Mouse (Mus musculus) limb, embryonic 15.5 days (tissue): Measurements from ENCODE around the gene Nek10. TPM values are rescaled to one million over a fixed set of nuclear protein-coding genes. Genes with fewer than 3 reads are reported as not detected.

Source experiments
- ATAC-seq: fragments of 200-750 bp; cut with Nextera tagmentation; 2 replicates; pipeline ENCODE4 v1.8.0; 2017; ENCODE audit warnings: low read depth, moderate TSS enrichment; ENCODE audit not compliant: insufficient number of reproducible peaks, low FRiP score, low TSS enrichment
- H3K27ac ChIP-seq: fragments of 300-500 bp; sonication (generic); 2 replicates; pipeline ENCODE4 v1.5.1; 2015; ENCODE audit warnings: moderate library complexity, mild to moderate bottlenecking, inconsistent platforms
- H3K27me3 ChIP-seq: fragments of 300-500 bp; sonication (generic); 2 replicates; pipeline ENCODE4 v1.6.1; 2015; ENCODE audit warnings: inconsistent platforms
- H3K36me3 ChIP-seq: fragments of 300-500 bp; sonication (generic); 2 replicates; pipeline ENCODE4 v1.6.1; 2015; ENCODE audit warnings: inconsistent platforms
- H3K4me1 ChIP-seq: fragments of 300-500 bp; sonication (generic); 2 replicates; pipeline ENCODE4 v1.6.1; 2015; ENCODE audit warnings: inconsistent platforms
- H3K4me2 ChIP-seq: fragments of 300-500 bp; sonication (generic); 2 replicates; pipeline ENCODE4 v1.6.1; 2015; ENCODE audit warnings: mild to moderate bottlenecking, inconsistent platforms
- H3K4me3 ChIP-seq: fragments of 300-500 bp; sonication (generic); 2 replicates; pipeline ENCODE4 v1.5.1; 2015; ENCODE audit warnings: mild to moderate bottlenecking, inconsistent platforms
- H3K9ac ChIP-seq: fragments of 300-500 bp; sonication (generic); 2 replicates; pipeline ENCODE4 v1.6.1; 2015; ENCODE audit warnings: inconsistent platforms
- H3K9me3 ChIP-seq: fragments of 300-500 bp; sonication (generic); 2 replicates; pipeline ENCODE4 v1.6.1; 2016; ENCODE audit warnings: inconsistent platforms
- WGBS: fragments of 180-500 bp; shearing (Covaris S2); methylation state at CpG from one replicate; pipeline ENCODE4 v1.1.7; 2015; 5-methylcytosine and 5-hydroxymethylcytosine counted together
- polyA plus RNA-seq: library from polyadenylated mRNA; unstranded; fragments of >200 nt; fragmentation: Nextera tagmentation; extraction: Ambion mirVana; gene quantifications from 2 replicates; pipeline ENCODE4 v1.2.1, GENCODE M21; 2015

Gene Nek10
- polyA plus RNA-seq, 1 experiment from 2014 or later: 0.05 TPM

GRCm38 (mm10) chr14:14871700-14872099, 68.5 kb downstream of the Nek10 start:
- H3K36me3 ChIP-seq: no peaks in the 10 kb centered on the region
- no peak for ATAC-seq
- H3K27me3 ChIP-seq: no peaks in the 10 kb centered on the region
- WGBS: 59% methylated on average over 4 of the region's 4 CpGs
- no peaks in the 10 kb centered on the region for H3K4me1 ChIP-seq
- no peak overlapping the region for H3K27ac ChIP-seq
- H3K4me2 ChIP-seq: no peak overlapping the region
- no peaks in the 10 kb centered on the region for H3K9me3 ChIP-seq
- H3K9ac ChIP-seq: no peak overlapping the region
- no peak overlapping the region for H3K4me3 ChIP-seq

- Histone ChIP-seq H3K27ac (no peak overlapping the region), H3K9ac (no peak overlapping the region), H3K36me3 (no peaks in the 10 kb centered on the region), H3K4me2 (no peak overlapping the region), H3K27me3 (no peaks in the 10 kb centered on the region), H3K9me3 (no peaks in the 10 kb centered on the region), H3K4me3 (no peak overlapping the region), H3K4me1 (no peaks in the 10 kb centered on the region)
- no peak for ATAC-seq
- 13% methylated on average over 4 of the region's 4 CpGs for WGBS
These were observed 90.9 kb downstream of the Nek10 start for GRCm38 (mm10) chr14:14893932-14894652.

DNA sequence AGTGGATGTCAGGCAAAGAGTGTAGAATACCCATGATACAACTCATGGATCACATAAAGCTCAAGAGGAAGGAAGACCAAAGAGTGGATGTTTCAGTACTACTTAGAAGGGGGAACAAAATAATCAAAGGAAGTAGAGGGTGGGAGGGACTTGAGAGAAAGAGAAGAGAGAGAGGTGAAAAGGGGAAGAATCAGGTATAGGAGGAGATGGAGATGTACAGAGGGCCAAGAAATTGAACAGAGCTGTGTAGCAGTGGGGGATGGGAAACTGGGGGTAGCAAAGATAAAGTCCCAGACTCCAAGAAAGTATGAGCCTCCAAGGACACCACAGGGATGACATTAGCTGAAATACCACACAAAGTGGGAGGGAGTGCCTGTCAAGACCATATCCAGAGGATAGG, 91.6 kb downstream of the Nek10 start:
- ATAC-seq: no peak
- H3K27me3 ChIP-seq: no peaks in the 10 kb centered on the region
- no peak overlapping the region for H3K4me3 ChIP-seq
- no peaks in the 10 kb centered on the region for H3K36me3 ChIP-seq
- H3K4me1 ChIP-seq: no peaks in the 10 kb centered on the region
- H3K4me2 ChIP-seq: no peak overlapping the region
- H3K27ac ChIP-seq: no peak overlapping the region
- no peaks in the 10 kb centered on the region for H3K9me3 ChIP-seq
- no peak overlapping the region for H3K9ac ChIP-seq

- Histone ChIP-seq H3K9me3 (no peaks in the 10 kb centered on the region), H3K36me3 (no peaks in the 10 kb centered on the region), H3K4me1 (no peaks in the 10 kb centered on the region), H3K4me3 (no peak overlapping the region), H3K27me3 (no peaks in the 10 kb centered on the region), H3K9ac (no peak overlapping the region), H3K27ac (no peak overlapping the region), H3K4me2 (no peak overlapping the region)
- no peak for ATAC-seq
- 90% methylated on average over 2 of the region's 2 CpGs for WGBS
These were observed 92.1 kb downstream of the Nek10 start for GRCm38 (mm10) chr14:14895363-14895762.

DNA sequence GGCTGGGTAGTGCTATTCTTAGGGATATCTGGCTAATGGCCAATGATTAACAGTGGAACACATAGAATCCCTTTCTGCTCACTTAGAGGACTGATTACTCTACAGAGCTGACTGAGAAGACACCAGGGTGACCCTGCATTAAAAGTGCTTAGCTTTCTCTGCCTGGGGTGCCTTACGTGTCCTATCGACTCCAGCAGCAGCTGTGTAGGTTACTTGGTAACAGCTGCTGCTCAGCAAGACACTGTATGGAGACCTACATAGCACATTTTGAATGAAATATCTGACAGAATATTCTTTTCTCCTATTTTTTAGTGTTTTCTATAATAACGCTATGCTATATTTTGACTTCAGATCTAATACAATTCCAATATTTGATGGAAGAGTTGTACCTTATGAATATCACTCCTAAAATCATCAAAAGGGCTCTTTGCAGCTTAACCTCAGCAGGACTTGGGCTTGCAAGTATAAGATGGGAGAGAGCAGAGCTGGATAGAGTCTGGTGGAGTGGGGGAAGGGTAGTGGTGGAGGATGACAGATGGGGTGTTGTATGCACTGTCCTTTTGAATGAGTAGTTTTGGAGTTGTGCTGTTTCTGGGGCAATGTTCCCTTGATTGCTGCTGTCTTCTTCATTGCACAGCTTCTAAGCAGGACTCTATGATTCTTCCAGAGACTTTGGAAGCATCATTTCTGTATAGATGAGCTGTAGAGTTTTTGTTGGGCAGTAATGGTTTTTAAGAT, 93.4 kb downstream of the Nek10 start:
- no peak overlapping the region for H3K27ac ChIP-seq
- 73% methylated on average over 3 of the region's 3 CpGs for WGBS
- H3K9me3 ChIP-seq: no peaks in the 10 kb centered on the region
- no peaks in the 10 kb centered on the region for H3K4me1 ChIP-seq
- no peak overlapping the region for H3K9ac ChIP-seq
- no peaks in the 10 kb centered on the region for H3K36me3 ChIP-seq
- no peak for ATAC-seq
- H3K4me3 ChIP-seq: no peak overlapping the region
- H3K27me3 ChIP-seq: no peaks in the 10 kb centered on the region
- no peak overlapping the region for H3K4me2 ChIP-seq

DNA sequence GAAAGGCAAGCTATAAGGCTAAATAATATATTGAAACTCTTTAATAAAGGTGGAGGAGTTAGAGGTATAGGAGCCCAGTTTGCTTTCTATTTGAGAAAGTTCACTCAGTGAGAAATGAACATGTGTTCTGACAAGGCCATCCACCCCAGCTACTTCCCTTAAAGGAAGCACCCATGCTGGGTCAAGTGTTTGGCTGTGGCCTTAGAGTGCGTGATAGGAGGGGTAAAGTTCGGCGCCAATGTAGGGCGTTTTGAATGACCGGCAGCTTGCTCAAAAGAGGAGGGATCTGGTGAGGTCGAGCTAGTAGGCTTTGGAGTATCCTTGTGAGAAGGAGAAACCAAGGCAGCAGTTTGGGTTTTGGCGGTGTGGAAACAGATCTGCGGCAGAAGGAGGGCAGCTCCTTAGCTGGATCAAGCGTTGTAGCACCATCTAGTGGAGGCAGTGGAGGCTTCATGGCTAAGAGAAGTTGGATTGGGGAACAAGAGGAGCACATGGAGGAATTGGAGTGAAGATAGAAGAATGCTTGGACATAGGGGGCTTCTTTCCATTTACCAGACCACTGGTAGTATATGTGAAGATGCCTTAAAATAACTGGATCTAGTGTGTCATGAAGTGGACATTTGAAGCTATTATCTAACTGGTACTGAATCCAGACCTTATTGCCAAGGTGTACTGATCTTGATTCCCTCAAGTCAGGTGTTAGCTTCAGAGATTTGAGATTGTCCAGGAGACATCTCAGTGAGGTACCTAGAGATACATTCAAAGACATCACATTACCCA, 101.7 kb downstream of the Nek10 start:
- no peaks in the 10 kb centered on the region for H3K36me3 ChIP-seq
- 16% methylated on average over 9 of the region's 9 CpGs for WGBS
- ATAC-seq: no peak
- H3K27ac ChIP-seq: no peak overlapping the region
- no peak overlapping the region for H3K4me3 ChIP-seq
- H3K9me3 ChIP-seq: no peaks in the 10 kb centered on the region
- no peaks in the 10 kb centered on the region for H3K4me1 ChIP-seq
- peak overlapping the region; percentile 36; the same call in 1 of the 2 replicates for H3K4me2 ChIP-seq
- no peaks in the 10 kb centered on the region for H3K27me3 ChIP-seq
- H3K9ac ChIP-seq: no peak overlapping the region

DNA sequence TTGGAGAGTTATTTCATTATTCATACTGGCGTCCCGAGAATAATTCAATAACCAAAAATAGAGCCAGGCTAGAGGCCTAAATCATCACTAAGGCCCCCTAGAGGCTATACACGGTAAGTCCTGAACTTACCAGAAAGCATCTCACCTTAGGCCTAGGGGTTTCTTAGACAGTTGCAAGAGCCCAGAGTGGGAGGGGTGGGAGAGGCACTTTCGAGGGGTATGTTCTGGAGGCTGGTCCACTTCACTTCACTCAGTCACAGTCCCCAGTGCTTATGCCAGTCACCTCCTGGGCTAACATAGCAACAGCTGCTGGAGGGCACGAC, 102.3 kb downstream of the Nek10 start:
- Histone ChIP-seq H3K9ac (no peak overlapping the region), H3K27ac (no peak overlapping the region), H3K4me3 (no peak overlapping the region), H3K9me3 (no peaks in the 10 kb centered on the region), H3K27me3 (no peaks in the 10 kb centered on the region), H3K4me2 (no peak overlapping the region), H3K36me3 (no peaks in the 10 kb centered on the region), H3K4me1 (no peaks in the 10 kb centered on the region)
- no peak for ATAC-seq
- 73% methylated on average over 5 of the region's 5 CpGs for WGBS

DNA sequence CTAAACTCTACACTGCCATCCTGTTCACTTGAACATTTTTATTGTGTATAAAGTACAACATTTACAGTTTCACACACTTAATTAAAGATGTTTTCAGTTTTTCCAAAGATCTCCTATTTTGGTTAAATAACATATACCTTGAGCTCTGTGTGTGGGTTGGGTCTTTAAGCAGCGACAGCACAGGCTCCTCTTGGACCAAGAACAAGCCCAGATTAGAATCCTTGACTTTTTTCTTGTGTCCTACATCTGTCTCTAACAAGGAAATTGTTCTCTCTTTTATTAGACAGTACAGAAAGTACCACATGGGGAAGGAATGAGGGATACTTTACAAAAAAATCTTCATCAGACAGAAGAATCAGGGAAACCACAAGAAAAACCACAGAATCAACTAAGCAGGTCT, 122.4 kb downstream of the Nek10 start:
- H3K4me1 ChIP-seq: no peaks in the 10 kb centered on the region
- no peak overlapping the region for H3K4me2 ChIP-seq
- H3K36me3 ChIP-seq: no peaks in the 10 kb centered on the region
- no peaks in the 10 kb centered on the region for H3K9me3 ChIP-seq
- no peak overlapping the region for H3K27ac ChIP-seq
- H3K4me3 ChIP-seq: no peak overlapping the region
- whole genome bisulfite sequencing: 65% methylated on average over 1 of the region's 1 CpGs
- H3K9ac ChIP-seq: no peak overlapping the region
- no peak for ATAC-seq
- H3K27me3 ChIP-seq: no peaks in the 10 kb centered on the region

GRCm38 (mm10) chr14:14927559-14927958, 124.3 kb downstream of the Nek10 start:
- no peaks in the 10 kb centered on the region for H3K27me3 ChIP-seq
- no peak overlapping the region for H3K4me3 ChIP-seq
- no peak overlapping the region for H3K27ac ChIP-seq
- WGBS: 86% methylated on average over 2 of the region's 2 CpGs
- no peaks in the 10 kb centered on the region for H3K36me3 ChIP-seq
- no peak overlapping the region for H3K9ac ChIP-seq
- no peaks in the 10 kb centered on the region for H3K9me3 ChIP-seq
- H3K4me2 ChIP-seq: no peak overlapping the region
- H3K4me1 ChIP-seq: no peaks in the 10 kb centered on the region
- no peak for ATAC-seq

DNA sequence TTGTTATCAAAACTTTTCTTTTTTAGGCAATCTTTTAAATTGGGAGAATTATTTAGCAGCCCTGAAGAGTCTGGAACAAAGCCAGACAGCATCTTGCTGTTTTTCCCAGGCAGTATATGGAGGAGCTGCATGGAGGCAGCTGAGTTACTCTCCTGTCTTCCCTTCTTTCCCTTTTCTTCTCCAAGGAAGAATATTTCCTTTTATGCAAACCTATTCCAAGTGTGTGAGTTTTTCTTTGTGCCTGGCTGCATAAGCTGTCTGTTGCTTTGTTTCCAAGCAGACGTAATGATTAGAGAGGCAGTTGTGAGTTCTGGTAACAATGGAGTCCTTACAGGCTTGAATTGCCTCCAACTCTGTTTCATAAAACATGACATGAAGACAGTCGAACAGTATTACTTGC, 131.8 kb downstream of the Nek10 start:
- H3K4me3 ChIP-seq: no peak overlapping the region
- H3K4me1 ChIP-seq: no peaks in the 10 kb centered on the region
- H3K9me3 ChIP-seq: no peaks in the 10 kb centered on the region
- no peak overlapping the region for H3K27ac ChIP-seq
- H3K4me2 ChIP-seq: no peak overlapping the region
- no peaks in the 10 kb centered on the region for H3K27me3 ChIP-seq
- WGBS: 68% methylated on average over 2 of the region's 2 CpGs
- H3K9ac ChIP-seq: no peak overlapping the region
- no peaks in the 10 kb centered on the region for H3K36me3 ChIP-seq
- ATAC-seq: no peak

DNA sequence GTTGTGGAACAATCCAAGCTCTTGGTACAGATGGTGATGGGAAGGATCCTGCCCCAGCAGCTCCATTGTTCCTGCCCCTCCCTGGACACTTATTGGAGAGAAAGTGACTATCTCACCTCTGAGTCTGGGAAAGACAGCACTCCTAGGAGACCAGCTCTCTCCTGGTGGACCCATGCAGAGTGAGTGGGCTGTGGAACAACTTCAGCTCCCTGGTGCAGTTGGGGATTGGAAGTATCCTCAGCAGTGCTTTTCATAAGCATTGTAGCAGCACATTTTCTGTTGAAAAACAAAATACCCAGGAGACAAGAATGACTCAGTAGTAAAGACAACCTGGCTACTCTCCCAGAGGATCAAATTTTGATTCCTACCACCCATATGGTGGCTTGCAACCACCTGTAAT, 142.7 kb downstream of the Nek10 start:
- no peaks in the 10 kb centered on the region for H3K36me3 ChIP-seq
- H3K9ac ChIP-seq: no peak overlapping the region
- no peak overlapping the region for H3K4me3 ChIP-seq
- no peaks in the 10 kb centered on the region for H3K27me3 ChIP-seq
- H3K9me3 ChIP-seq: no peaks in the 10 kb centered on the region
- H3K4me1 ChIP-seq: no peaks in the 10 kb centered on the region
- H3K4me2 ChIP-seq: no peak overlapping the region
- ATAC-seq: no peak
- H3K27ac ChIP-seq: no peak overlapping the region

- H3K27me3 ChIP-seq: no peaks in the 10 kb centered on the region
- H3K9ac ChIP-seq: no peak overlapping the region
- H3K4me1 ChIP-seq: no peaks in the 10 kb centered on the region
- no peaks in the 10 kb centered on the region for H3K9me3 ChIP-seq
- no peak for ATAC-seq
- no peak overlapping the region for H3K4me3 ChIP-seq
- H3K27ac ChIP-seq: no peak overlapping the region
- WGBS: 84% methylated on average over 2 of the region's 2 CpGs
- H3K4me2 ChIP-seq: no peak overlapping the region
- H3K36me3 ChIP-seq: no peaks in the 10 kb centered on the region
These were observed 145.8 kb downstream of the Nek10 start for GRCm38 (mm10) chr14:14949023-14949422.
